Mouse (Mus musculus): ENCODE results near the gene Rora.

Gene Rora

DNA sequence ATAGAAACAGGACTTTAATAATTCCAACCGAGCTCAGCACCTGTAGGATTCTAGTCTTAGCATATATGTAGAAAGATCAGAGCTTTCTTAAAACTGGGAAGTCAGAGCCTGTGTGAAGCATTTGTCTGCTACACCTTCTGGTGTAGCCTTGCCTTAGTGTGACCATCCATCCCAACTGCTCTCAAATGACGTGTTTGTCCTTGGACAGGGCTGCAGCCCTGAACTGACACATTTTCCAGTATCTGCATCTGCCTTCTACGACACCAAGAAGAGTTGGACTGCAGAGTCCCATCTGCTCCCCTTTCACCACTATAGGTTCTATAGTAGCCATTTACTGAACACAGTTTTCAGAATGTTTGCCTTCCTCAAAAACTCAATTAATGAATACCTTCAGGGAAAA is 776.9 kb downstream of the Rora start:
- no peak for DNase-seq (ENCODE audit: low spot score)

DNA sequence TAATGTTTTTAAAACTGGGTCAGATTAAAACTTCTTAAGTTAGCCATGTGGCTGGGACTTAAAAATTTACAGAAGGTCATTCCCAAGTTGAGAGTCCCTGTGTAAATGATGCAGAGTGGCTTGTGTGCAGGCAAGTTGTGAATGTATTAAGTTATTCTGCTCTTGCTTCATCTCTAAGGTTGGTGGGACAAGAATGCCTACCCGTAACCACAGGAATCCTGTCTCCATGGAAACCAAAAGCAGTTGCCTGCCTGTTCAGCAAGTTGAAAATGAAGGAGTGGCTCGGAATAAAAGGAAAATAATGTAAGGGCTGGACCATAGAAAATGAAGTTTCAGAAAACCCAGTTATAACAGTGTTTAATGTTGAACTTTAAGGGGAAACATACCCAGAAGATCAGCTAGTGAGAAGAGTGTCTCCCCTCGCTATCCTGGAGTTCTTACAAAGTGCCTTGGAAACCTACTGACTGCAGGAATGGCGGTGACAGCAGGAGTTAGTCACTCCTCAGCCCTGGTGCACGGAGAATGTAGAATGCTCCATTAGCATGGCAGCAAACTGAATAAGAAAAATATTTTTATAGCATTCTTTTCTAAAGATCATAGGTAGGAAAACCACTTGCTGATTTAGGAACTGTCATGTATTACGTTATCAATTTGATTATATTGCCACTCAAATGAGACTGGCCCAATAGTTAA is 778.4 kb downstream of the Rora start:
- peak; percentile 72 for DNase-seq (ENCODE audit: low spot score)

DNA sequence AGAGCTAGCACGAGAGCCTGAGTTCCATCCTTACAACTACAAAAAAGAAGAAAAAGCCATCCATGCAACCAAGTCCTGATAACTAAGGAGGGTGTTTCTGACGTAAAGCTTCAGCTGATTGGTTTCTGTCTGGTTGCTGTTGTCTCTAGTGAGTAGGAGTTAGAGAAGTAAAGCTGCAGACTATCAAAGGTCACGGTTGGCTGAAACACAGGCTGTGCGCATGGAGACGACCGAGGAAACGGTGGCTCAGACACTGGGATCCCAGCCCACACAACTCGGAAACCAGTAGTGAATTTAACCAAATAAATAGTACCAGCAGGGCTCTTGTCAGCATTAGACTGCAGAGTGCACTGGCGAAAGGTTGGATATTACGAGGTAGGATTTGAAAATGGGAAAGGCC is 781.6 kb downstream of the Rora start:
- no peak for DNase-seq (ENCODE audit: low spot score)

DNA sequence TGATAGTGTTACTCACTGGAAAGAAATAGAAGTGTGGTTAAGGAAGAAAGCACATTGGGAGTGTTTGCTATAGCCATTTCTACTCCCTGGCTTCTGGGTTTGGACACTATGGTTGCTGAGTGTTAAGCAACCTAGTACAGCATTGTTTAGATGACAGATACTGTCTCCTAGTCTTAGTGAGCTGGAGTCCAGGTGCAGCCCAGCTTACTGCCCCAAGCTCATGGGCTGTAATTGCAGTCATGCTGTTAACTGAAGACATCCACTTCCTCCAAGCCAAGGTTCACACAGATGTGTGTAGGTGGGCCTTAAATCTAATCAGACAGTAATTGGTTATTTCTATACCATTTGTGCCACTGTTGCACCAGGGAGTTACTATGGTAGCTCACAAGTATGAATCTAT is 782.1 kb downstream of the Rora start:
- DNase-seq (ENCODE audit: low spot score): no peak

All from embryo, embryonic 10.5 days (tissue).